Mouse (Mus musculus): ENCODE data around the gene Fnbp1.
A peak's percentile ranks its signal among the peaks of the same experiment; 100 is the strongest.

Fnbp1 gene

GRCm38 (mm10) chr2:31097276-31097675 is 44.5 kb downstream of the Fnbp1 start:
- no peak for DNase-seq (ENCODE audit: low read depth, low spot score)

- no peak for DNase-seq (ENCODE audit: low read depth, low spot score)
Observed at GRCm38 (mm10) chr2:31096119-31096518, 45.7 kb downstream of the Fnbp1 start.

GRCm38 (mm10) chr2:31094565-31094964 is 47.2 kb downstream of the Fnbp1 start:
- DNase-seq (ENCODE audit: low read depth, low spot score), result peak; percentile 75

GRCm38 (mm10) chr2:31092939-31093338 is 48.9 kb downstream of the Fnbp1 start:
- DNase-seq (ENCODE audit: low read depth, low spot score), result no peak

- DNase-seq (ENCODE audit: low read depth, low spot score), result peak; percentile 94
Observed at GRCm38 (mm10) chr2:31091182-31091581, 50.6 kb downstream of the Fnbp1 start.

- DNase-seq (ENCODE audit: low read depth, low spot score), result no peak
Observed at GRCm38 (mm10) chr2:31089607-31090006, 52.2 kb downstream of the Fnbp1 start.

- DNase-seq (ENCODE audit: low read depth, low spot score), result no peak
Observed at GRCm38 (mm10) chr2:31088871-31089270, 52.9 kb downstream of the Fnbp1 start.

GRCm38 (mm10) chr2:31087663-31088661 is 53.8 kb downstream of the Fnbp1 start:
- DNase-seq (ENCODE audit: low read depth, low spot score), result peak; percentile 87

- DNase-seq (ENCODE audit: low read depth, low spot score), result peak; percentile 59
Observed at GRCm38 (mm10) chr2:31087085-31087484, 54.7 kb downstream of the Fnbp1 start.

GRCm38 (mm10) chr2:31086543-31086942 is 55.3 kb downstream of the Fnbp1 start:
- DNase-seq (ENCODE audit: low read depth, low spot score), result no peak

- peak; percentile 80 for DNase-seq (ENCODE audit: low read depth, low spot score)
Observed at GRCm38 (mm10) chr2:31084169-31084850, 57.5 kb downstream of the Fnbp1 start.

- DNase-seq (ENCODE audit: low read depth, low spot score), result no peak
Observed at GRCm38 (mm10) chr2:31083372-31083771, 58.4 kb downstream of the Fnbp1 start.

GRCm38 (mm10) chr2:31082639-31083038 is 59.2 kb downstream of the Fnbp1 start:
- DNase-seq (ENCODE audit: low read depth, low spot score), result peak; percentile 29

- peak; percentile 91 for DNase-seq (ENCODE audit: low read depth, low spot score)
Observed at GRCm38 (mm10) chr2:31081349-31081748, 60.5 kb downstream of the Fnbp1 start.

- DNase-seq (ENCODE audit: low read depth, low spot score), result no peak
Observed at GRCm38 (mm10) chr2:31079117-31079516, 62.7 kb downstream of the Fnbp1 start.

- peak; percentile 52 for DNase-seq (ENCODE audit: low read depth, low spot score)
Observed at GRCm38 (mm10) chr2:31077574-31077973, 64.2 kb downstream of the Fnbp1 start.

GRCm38 (mm10) chr2:31076351-31077140 is 65.3 kb downstream of the Fnbp1 start:
- DNase-seq (ENCODE audit: low read depth, low spot score), result no peak

- no peak for DNase-seq (ENCODE audit: low read depth, low spot score)
Observed at GRCm38 (mm10) chr2:31075836-31076235, 66.0 kb downstream of the Fnbp1 start.

GRCm38 (mm10) chr2:31075168-31075567 is 66.6 kb downstream of the Fnbp1 start:
- no peak for DNase-seq (ENCODE audit: low read depth, low spot score)

GRCm38 (mm10) chr2:31069506-31069905 is 72.3 kb downstream of the Fnbp1 start:
- no peak for DNase-seq (ENCODE audit: low read depth, low spot score)

GRCm38 (mm10) chr2:31069114-31069445 is 72.7 kb downstream of the Fnbp1 start:
- DNase-seq (ENCODE audit: low read depth, low spot score), result no peak
